Mouse (Mus musculus): Measurements from ENCODE around the gene Gm11027.

GRCm38 (mm10) chr12:116255636-116256035 lies 19.6 kb upstream of the Gm11027 start:
- TF ChIP-seq CTCF (IDR thresholded peaks at IDR 0.05; ENCODE audit: borderline replicate concordance, insufficient read depth, low read length) (no peak), POLR2A (IDR thresholded peaks at IDR 0.05; ENCODE audit: low read depth, low read length) (no peak)
